Mouse (Mus musculus) T-helper 1 cell (primary cell): Measurements from ENCODE around the gene Trim68.
"Not testable (repeated sequence)": the region's sequence is repeated elsewhere in the genome, so short reads cannot be mapped to it uniquely, and the experiment has no call there.

Experiments used
- in situ Hi-C: fragments of 300-600 bp; cut with MboI, MseI; formaldehyde crosslinking; loops from one replicate; pipeline ENCODE4 v1.15.1; 2025; ENCODE audit warnings: high pct_unique_total_duplicates

The Trim68 gene

GRCm38 (mm10) chr7:102686944-102687501, at the start of gene Trim68:
TSS of gene Trim68 (minus strand) at chr7:102687327.
- in situ Hi-C loops, result no loop called here

- in situ Hi-C loops, result no loop called here
Observed at GRCm38 (mm10) chr7:102733793-102734192, 46.7 kb upstream of the Trim68 start.

- in situ Hi-C loops, result no loop called here
Observed at GRCm38 (mm10) chr7:102727391-102727790, 40.3 kb upstream of the Trim68 start, which contains the start of gene Olfr559. TSS of gene Olfr559 (minus strand) at chr7:102727491.

GRCm38 (mm10) chr7:102718970-102719369, 31.8 kb upstream of the Trim68 start, which contains the start of gene Olfr33:
TSS of gene Olfr33 (minus strand) at chr7:102719070.
- in situ Hi-C loops, result no loop called here

- in situ Hi-C loops, result no loop called here
Observed at GRCm38 (mm10) chr7:102701915-102702314, 14.8 kb upstream of the Trim68 start, which contains the start of gene Olfr558. TSS of gene Olfr558 (plus strand) at chr7:102702215.

GRCm38 (mm10) chr7:102698461-102698860, 11.3 kb upstream of the Trim68 start:
- in situ Hi-C loops, result loop anchor here (10.0 kb wide), 1 partner anchor 216 kb away; the partner anchor contains the start of gene Olfr571

- in situ Hi-C loops, result loop anchor here (10.0 kb wide), 1 partner anchor 219 kb away; the partner anchor contains the start of gene Olfr571
Observed at GRCm38 (mm10) chr7:102695358-102696125, 8.4 kb upstream of the Trim68 start, which contains the start of gene Olfr557. TSS of gene Olfr557 (plus strand) at chr7:102695910.

GRCm38 (mm10) chr7:102681916-102682315, 5.2 kb downstream of the Trim68 start:
- in situ Hi-C loops, result no loop called here

GRCm38 (mm10) chr7:102676225-102676624, 10.9 kb downstream of the Trim68 start:
- in situ Hi-C loops, result no loop called here

GRCm38 (mm10) chr7:102665378-102665777, 21.7 kb downstream of the Trim68 start:
- in situ Hi-C loops, result no loop called here

GRCm38 (mm10) chr7:102664599-102664998, 22.5 kb downstream of the Trim68 start, which contains the start of gene Olfr556:
TSS of gene Olfr556 (plus strand) at chr7:102664899.
- in situ Hi-C loops, result no loop called here

GRCm38 (mm10) chr7:102658523-102658922, 28.6 kb downstream of the Trim68 start, which contains the start of gene Olfr555:
TSS of gene Olfr555 (plus strand) at chr7:102658823.
- in situ Hi-C loops, result no loop called here

- in situ Hi-C loops, result not testable (repeated sequence)
Observed at GRCm38 (mm10) chr7:102644945-102645344, 42.2 kb downstream of the Trim68 start.

- in situ Hi-C loops, result loop anchor here (5.0 kb wide), 2 partner anchors 61 to 126 kb away; no protein-coding TSS in a partner anchor
Observed at GRCm38 (mm10) chr7:102638132-102638531, 49.0 kb downstream of the Trim68 start, which contains the start of gene Olfr554. TSS of gene Olfr554 (plus strand) at chr7:102638432.

- in situ Hi-C loops, result loop anchor here (5.0 kb wide), 2 partner anchors 59 to 124 kb away; no protein-coding TSS in a partner anchor
Observed at GRCm38 (mm10) chr7:102636665-102637064, 50.5 kb downstream of the Trim68 start.
